Mouse (Mus musculus) frontal cortex, postnatal 10 days (tissue): ENCODE measurements at regions not wholly inside any gene's neighbourhood (a gene's known extent, or its start where the extent isn't known, plus 50 kb on each side); places are given as distances from the start of the nearest gene placed in this dataset.

Experiments used
- DNase-seq, 2 experiments: peaks; one replicate each; pipeline ENCODE4 v3.0.0; 2022; ENCODE audit warnings: low spot score in 2 of 2, mixed read lengths in 1 of 2

DNA sequence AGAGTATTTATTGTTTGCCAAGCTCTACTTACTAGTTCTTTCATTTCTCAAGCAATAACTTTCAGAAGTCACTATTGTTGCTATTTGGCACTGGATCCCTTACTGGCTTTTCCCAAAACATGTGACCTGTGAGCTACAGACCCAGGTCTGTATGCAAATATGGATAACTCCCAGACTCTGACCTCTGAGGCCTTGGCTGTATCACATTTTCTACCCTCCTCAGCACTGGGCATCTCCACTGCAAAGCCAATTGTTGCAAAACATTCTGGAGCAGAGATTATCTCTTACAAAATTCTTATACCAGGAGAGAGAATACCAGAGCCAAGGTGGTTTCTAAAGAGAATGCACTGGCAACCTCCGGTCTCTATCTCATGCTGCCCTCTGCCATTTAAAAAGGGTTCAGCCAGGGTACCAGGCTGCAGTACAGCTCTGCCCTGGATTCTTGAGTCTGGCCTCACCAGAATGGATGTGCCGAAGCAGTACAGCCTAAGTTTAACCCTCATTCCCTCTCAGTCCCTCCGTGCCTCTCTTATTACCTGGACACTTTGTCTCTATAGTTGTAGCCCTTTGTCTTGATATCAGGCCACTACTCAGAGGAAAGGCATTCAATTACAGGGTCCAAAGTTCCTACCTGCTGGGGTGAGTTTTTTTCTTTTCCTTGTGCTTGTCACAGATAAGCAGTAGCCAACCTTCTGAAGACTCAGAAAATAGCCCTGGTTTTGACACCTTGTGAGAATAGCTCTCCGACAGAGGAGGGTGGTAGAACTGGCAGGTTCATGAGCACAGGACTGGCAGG is 101.2 kb upstream of the Vwc2 start:
- no peak for DNase-seq

DNA sequence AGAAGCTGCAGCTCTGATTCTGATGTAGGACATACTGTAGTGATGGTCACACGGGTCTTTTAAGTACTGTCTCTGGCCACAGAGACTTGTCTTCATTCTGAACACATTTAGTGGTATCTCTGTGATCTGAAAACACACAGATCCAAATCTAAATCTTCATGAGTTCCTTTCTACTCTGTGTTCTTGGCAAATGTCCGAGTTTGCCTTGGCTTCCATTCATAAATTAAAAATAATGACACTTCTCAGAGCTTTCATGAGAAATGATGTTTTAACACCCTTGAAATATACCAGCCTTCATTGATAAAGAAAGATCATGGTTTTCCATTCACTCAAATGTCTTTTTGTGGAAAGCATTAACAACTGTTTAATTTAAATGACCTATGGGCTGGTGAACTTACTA is 100.4 kb upstream of the Vwc2 start:
- DNase-seq = no peak

DNA sequence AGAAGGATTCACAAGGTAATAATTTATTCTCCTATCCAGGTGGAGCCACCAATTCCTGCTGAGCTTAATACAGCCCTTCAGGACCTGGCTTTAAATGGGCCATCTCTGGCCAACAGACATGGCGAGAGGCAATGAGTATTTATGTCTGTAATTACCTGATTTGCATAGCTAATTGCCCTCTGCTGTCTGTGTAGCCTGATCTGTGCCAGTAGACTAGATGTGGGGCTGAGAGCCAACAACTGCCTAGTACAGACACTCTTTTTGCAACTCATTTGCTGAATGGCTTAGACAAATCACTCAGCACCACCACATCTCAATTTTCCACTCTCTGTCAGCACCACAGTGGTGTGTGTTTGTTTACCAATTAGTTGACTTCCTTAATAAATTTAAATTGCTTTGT is 99.9 kb upstream of the Vwc2 start:
- peak; percentile 18 to 19 for DNase-seq

DNA sequence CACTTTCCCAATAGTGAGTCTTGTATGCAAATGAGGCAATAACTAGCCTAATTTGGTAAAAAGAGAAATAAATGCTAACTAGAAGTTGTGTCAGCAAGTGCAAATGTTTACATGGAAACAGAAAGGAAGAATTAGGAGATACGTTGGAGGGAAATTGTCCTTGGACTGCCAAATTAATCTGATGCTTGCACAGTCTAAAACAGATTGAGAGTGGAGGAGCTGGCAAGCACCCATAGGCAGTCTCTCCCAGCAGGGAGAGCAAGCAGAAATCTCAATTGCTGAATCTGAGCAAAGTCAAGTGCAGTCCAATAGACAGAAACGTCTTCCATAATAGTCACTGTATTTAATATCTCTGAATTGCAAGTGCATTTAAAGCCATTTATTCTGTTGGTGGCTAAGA is 99.5 kb upstream of the Vwc2 start:
- peak; percentile 5 to 11 for DNase-seq

DNA sequence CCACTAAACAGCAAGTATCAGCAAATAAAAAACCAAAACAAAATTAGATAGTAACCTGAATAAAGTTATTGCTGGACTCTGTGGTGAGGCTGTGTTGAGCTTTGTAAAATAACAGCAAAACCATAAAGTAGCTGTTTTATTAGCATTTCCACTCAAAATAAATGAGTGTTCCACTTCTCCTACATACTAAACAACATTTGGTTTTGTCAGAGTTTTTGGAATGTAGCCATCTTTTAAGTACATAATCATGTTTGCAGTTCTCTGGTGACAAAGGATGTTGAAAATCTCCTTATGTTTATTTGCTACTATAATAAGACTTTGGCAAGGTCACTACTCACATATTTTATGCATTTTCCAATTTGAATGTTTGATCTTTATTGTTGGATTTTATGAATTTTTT is 85.2 kb upstream of the Vwc2 start:
- no peak for DNase-seq
